Mouse (Mus musculus): ENCODE results near the gene Prom1. TPM values are rescaled to one million over a fixed set of nuclear protein-coding genes. Genes with fewer than 3 reads are reported as not detected.
A peak's percentile ranks its signal among the peaks of the same experiment; 100 is the strongest.

Prom1 gene
- polyA plus RNA-seq, 1 experiment from 2014 or later: 110 TPM

DNA sequence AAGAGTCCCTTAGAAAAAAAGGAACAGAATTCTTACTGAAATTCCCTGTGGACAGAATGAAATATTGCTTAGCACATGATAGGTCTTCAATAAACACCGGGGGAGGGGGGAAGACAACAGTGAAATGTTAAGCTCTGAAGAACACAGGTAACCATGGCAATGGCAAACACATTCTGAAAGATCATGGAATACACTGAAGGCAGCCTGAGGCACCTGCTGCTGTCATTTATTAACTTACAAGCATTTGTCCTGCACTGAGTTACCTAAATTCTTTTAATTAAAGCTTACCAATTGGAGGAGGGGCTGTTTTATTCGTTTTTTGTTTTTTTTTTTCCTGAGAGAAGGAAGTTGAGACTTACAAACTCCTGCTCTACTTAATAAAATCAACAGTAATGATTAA lies 7.3 kb upstream of the Prom1 start:
- H3K4me1 ChIP-seq (ENCODE audit: control insufficient read depth, insufficient read depth, low read length): no peaks in the 10 kb centered on the region
- no peak overlapping the region for H3K27ac ChIP-seq (ENCODE audit: low read depth, low read length)
- H3K9ac ChIP-seq (ENCODE audit: low read length): no peak overlapping the region
- WGBS: 70% methylated on average over 2 of the region's 2 CpGs
- no peak for DNase-seq (ENCODE audit: low spot score)
- H3K4me2 ChIP-seq (ENCODE audit: low read depth): no peak overlapping the region
- H3K4me3 ChIP-seq (ENCODE audit: low read depth, low read length): no peak overlapping the region
- no peaks in the 10 kb centered on the region for H3K36me3 ChIP-seq (ENCODE audit: control insufficient read depth, insufficient read depth, low read length)
- H3K27me3 ChIP-seq (ENCODE audit: control insufficient read depth, insufficient read depth, low read length): no peaks in the 10 kb centered on the region
- no peak for ATAC-seq (ENCODE audit: insufficient read depth, low FRiP score, low TSS enrichment)
- no peaks in the 10 kb centered on the region; the same call in 1 of the 2 replicates for H3K9me3 ChIP-seq (ENCODE audit: control insufficient read depth, low read length)

DNA sequence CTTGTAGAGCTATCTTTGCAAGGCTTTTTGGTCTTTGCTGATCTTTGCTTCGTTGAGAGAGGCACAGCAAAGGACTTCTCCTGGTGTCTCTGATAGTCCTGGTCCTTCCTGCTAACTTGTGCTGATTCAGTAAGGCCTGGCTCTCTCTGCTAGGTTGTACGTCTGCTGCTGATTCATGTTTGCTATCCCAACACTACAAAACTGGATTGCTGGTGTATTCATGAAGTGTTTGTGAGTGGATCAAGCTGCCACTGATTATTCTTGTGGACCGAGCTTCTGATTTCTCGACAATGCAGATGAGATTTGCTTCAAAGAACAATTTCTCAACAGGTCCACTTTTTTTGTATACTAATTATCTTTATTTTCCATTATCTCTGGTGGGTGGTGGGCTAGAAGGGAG lies 6.3 kb upstream of the Prom1 start:
- H3K27ac ChIP-seq (ENCODE audit: low read depth, low read length): no peak overlapping the region
- H3K4me3 ChIP-seq (ENCODE audit: low read depth, low read length): no peak overlapping the region

DNA sequence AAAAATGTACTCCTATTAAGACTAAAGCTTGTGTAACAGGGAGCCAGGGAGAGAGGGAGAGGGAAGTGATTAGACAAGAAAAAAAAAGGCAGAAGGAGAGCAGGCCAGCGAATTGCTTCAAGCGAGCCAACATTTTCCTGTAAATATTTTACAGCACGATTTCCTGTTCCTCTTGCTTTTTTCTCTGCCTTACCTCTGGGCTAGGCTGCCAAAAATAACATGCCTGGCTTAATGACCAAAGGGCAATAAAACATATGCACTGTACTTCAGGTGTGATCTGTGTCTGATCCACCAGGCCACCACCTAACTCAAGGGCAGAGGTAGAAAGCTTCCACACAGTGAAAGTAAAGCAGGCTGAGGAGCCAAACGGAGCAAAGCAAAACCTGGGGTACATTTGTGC lies 3.4 kb upstream of the Prom1 start:
- Histone ChIP-seq H3K4me2 (ENCODE audit: low read depth) (no peak overlapping the region), H3K9me3 (ENCODE audit: control insufficient read depth, low read length) (no peaks in the 10 kb centered on the region; the same call in 1 of the 2 replicates), H3K36me3 (ENCODE audit: control insufficient read depth, insufficient read depth, low read length) (no peaks in the 10 kb centered on the region), H3K9ac (ENCODE audit: low read length) (no peak overlapping the region), H3K27me3 (ENCODE audit: control insufficient read depth, insufficient read depth, low read length) (no peaks in the 10 kb centered on the region), H3K27ac (ENCODE audit: low read depth, low read length) (no peak overlapping the region), H3K4me3 (ENCODE audit: low read depth, low read length) (no peak overlapping the region), H3K4me1 (ENCODE audit: control insufficient read depth, insufficient read depth, low read length) (no peaks in the 10 kb centered on the region)
- 80% methylated on average over 4 of the region's 4 CpGs for WGBS
- no peak for ATAC-seq (ENCODE audit: insufficient read depth, low FRiP score, low TSS enrichment)
- no peak for DNase-seq (ENCODE audit: low spot score)

More for the DNA sequence above, 6.3 kb upstream of the Prom1 start:
- Histone ChIP-seq H3K9ac (ENCODE audit: low read length) (no peak overlapping the region), H3K4me1 (ENCODE audit: control insufficient read depth, insufficient read depth, low read length) (no peaks in the 10 kb centered on the region), H3K36me3 (ENCODE audit: control insufficient read depth, insufficient read depth, low read length) (no peaks in the 10 kb centered on the region), H3K27me3 (ENCODE audit: control insufficient read depth, insufficient read depth, low read length) (no peaks in the 10 kb centered on the region), H3K4me2 (ENCODE audit: low read depth) (no peak overlapping the region), H3K9me3 (ENCODE audit: control insufficient read depth, low read length) (no peaks in the 10 kb centered on the region; the same call in 1 of the 2 replicates)
- ATAC-seq (ENCODE audit: insufficient read depth, low FRiP score, low TSS enrichment): no peak
- DNase-seq (ENCODE audit: low spot score): no peak
- 87% methylated on average over 4 of the region's 4 CpGs for WGBS

DNA sequence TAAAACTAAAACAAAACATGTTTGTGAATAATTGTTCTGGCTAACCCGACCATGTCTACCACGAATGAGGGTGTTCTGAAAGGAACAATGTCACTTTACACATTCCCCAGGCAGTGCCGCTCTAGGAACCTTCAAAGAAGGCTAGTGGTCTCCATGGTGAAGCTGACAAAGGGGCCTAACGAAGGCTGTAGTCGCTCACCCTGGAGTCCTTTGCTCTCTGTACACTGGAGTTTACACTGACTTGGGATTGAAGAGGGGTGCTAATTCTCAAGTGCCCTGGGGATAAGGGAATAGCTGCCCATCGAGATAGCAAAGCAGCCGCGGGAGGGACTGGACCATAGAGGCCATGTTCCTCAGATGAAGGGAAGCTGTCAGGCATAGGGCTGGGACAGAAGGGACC lies 2.9 kb upstream of the Prom1 start:
- ATAC-seq (ENCODE audit: insufficient read depth, low FRiP score, low TSS enrichment): no peak
- no peak overlapping the region for H3K27ac ChIP-seq (ENCODE audit: low read depth, low read length)

DNA sequence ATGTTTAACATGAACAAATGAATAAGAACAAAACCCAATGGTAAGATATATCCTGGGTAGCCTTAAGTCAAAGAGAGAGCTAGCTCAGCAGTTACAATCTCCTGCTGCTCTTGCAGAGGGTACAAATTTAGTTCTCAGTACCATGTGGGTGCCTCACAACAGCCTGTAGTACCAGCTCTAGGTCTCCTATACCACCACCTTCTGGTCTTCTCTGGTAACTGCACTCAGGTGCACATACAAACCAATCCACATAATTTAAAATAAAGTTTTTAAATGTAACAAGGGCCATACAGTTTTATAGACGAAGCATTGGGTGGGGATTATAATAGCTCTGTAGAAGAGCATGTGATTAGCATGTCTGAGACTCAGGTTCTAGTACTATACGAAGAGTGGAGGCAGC lies 2.3 kb upstream of the Prom1 start:
- DNase-seq (ENCODE audit: low spot score) (no peak), ATAC-seq (ENCODE audit: insufficient read depth, low FRiP score, low TSS enrichment) (no peak)
- 84% methylated on average over 2 of the region's 2 CpGs for WGBS
- no peak overlapping the region for H3K27ac ChIP-seq (ENCODE audit: low read depth, low read length)
- no peak overlapping the region for H3K4me2 ChIP-seq (ENCODE audit: low read depth)
- peaks cover 2% of the 10 kb centered on the region; the same call in 1 of the 2 replicates for H3K4me1 ChIP-seq (ENCODE audit: control insufficient read depth, insufficient read depth, low read length)
- H3K9me3 ChIP-seq (ENCODE audit: control insufficient read depth, low read length): no peaks in the 10 kb centered on the region; the same call in 1 of the 2 replicates
- no peaks in the 10 kb centered on the region for H3K27me3 ChIP-seq (ENCODE audit: control insufficient read depth, insufficient read depth, low read length)
- H3K4me3 ChIP-seq (ENCODE audit: low read depth, low read length): no peak overlapping the region
- H3K36me3 ChIP-seq (ENCODE audit: control insufficient read depth, insufficient read depth, low read length): no peaks in the 10 kb centered on the region
- no peak overlapping the region for H3K9ac ChIP-seq (ENCODE audit: low read length)

More for the DNA sequence above, 2.9 kb upstream of the Prom1 start:
- Histone ChIP-seq H3K9ac (ENCODE audit: low read length) (no peak overlapping the region), H3K27me3 (ENCODE audit: control insufficient read depth, insufficient read depth, low read length) (no peaks in the 10 kb centered on the region), H3K36me3 (ENCODE audit: control insufficient read depth, insufficient read depth, low read length) (no peaks in the 10 kb centered on the region), H3K4me2 (ENCODE audit: low read depth) (no peak overlapping the region), H3K9me3 (ENCODE audit: control insufficient read depth, low read length) (no peaks in the 10 kb centered on the region; the same call in 1 of the 2 replicates), H3K4me3 (ENCODE audit: low read depth, low read length) (no peak overlapping the region), H3K4me1 (ENCODE audit: control insufficient read depth, insufficient read depth, low read length) (peaks cover 2% of the 10 kb centered on the region; the same call in 1 of the 2 replicates)
- 38% methylated on average over 8 of the region's 8 CpGs for WGBS
- DNase-seq (ENCODE audit: low spot score): peak; percentile 30

DNA sequence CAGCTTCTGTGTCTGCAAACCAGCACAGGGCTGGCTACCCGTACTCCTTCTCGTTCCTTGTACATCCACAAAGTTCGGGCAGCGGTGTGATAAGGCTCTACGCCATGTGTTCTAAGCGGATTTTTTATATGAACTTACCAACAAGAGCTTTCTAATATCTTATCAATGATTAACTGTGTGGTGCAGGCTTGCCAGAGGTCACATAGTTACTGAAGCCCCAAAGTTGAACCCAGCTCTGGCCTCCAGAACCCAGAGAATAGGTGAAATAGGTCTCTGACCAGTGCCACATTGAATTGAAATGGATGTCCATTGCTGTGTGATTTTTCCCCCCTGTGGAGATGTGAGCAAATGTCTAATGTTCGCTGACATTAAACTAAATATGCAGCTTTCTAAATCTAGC lies 1.3 kb upstream of the Prom1 start:
- DNase-seq (ENCODE audit: low spot score): no peak
- Histone ChIP-seq H3K9me3 (ENCODE audit: control insufficient read depth, low read length) (no peaks in the 10 kb centered on the region; the same call in 1 of the 2 replicates), H3K4me2 (ENCODE audit: low read depth) (no peak overlapping the region), H3K27me3 (ENCODE audit: control insufficient read depth, insufficient read depth, low read length) (no peaks in the 10 kb centered on the region), H3K9ac (ENCODE audit: low read length) (no peak overlapping the region), H3K36me3 (ENCODE audit: control insufficient read depth, insufficient read depth, low read length) (no peaks in the 10 kb centered on the region), H3K4me3 (ENCODE audit: low read depth, low read length) (no peak overlapping the region), H3K27ac (ENCODE audit: low read depth, low read length) (no peak overlapping the region), H3K4me1 (ENCODE audit: control insufficient read depth, insufficient read depth, low read length) (peaks cover 2% of the 10 kb centered on the region; the same call in 1 of the 2 replicates)
- no peak for ATAC-seq (ENCODE audit: insufficient read depth, low FRiP score, low TSS enrichment)
- WGBS: 95% methylated on average over 7 of the region's 7 CpGs

DNA sequence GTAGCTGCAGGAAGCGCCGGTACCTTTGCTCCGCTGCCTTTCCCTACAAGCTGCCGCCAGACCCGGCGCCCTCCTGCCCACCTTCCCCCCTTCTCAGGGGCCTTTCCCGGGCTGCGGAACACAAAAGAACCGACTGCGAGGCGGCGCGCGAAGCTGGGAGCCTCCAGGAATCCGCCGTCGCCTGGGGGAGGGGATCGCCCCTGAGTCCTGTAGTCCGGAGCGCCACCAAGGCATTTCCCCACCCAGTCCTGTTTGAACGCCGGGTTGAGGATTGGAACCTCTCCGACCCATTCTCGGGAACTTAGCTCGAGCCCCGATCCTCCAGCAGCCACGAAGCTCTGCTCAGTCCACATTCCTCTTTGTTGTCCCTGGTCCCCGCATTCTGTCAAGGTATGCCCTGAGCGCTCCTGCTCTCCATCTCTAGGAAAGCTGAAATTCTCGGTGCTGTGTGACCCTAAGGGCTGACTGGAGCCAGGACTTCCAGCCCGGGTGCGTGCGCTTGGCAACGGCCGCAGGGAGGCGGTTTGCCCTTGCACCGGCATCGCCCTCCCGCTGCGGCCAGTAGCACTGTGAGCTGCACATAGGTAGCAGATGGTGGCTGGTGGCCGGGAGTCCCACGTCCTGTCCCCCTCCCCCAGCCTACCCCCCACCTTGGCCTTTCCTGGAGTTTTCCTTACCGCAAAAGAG lies 1.1 kb downstream of the Prom1 start:
- peak overlapping the region; percentile 62 for H3K4me3 ChIP-seq (ENCODE audit: low read depth, low read length)
- no peaks in the 10 kb centered on the region for H3K9me3 ChIP-seq (ENCODE audit: control insufficient read depth, low read length)
- H3K4me1 ChIP-seq (ENCODE audit: control insufficient read depth, insufficient read depth, low read length): peaks cover 2% of the 10 kb centered on the region; the same call in 1 of the 2 replicates
- H3K27me3 ChIP-seq (ENCODE audit: control insufficient read depth, insufficient read depth, low read length): no peaks in the 10 kb centered on the region
- ATAC-seq (ENCODE audit: insufficient read depth, low FRiP score, low TSS enrichment): peak; percentile 81
- H3K27ac ChIP-seq (ENCODE audit: low read depth, low read length): peak overlapping the region; percentile 88
- no peaks in the 10 kb centered on the region for H3K36me3 ChIP-seq (ENCODE audit: control insufficient read depth, insufficient read depth, low read length)
- peak overlapping the region; percentile 72 for H3K4me2 ChIP-seq (ENCODE audit: low read depth)
- peak; percentile 85 for DNase-seq (ENCODE audit: low spot score)
- H3K9ac ChIP-seq (ENCODE audit: low read length): peak overlapping the region; percentile 93
- WGBS: 1% methylated on average over 42 of the region's 43 CpGs

DNA sequence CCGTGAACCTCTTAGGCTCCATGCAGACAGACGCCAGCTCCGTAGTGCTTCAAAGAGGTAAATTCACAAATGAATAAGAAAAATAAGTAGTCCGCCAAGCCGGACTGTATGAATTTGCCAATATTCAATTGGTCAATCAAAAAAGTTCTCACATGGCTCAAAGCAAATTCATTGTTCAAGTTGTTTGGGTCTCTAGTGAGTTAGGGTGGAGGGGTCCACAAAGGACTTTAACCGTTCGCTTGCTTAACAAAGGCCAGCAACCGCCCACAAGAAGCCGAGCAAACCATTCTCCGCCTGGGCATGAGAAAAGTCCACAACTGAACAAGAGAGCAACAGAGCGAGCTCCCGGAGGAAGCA lies 1.7 kb downstream of the Prom1 start:
- H3K9ac ChIP-seq (ENCODE audit: low read length): peak overlapping the region; percentile 93
- peak overlapping the region; percentile 62 for H3K4me3 ChIP-seq (ENCODE audit: low read depth, low read length)
- no peaks in the 10 kb centered on the region for H3K9me3 ChIP-seq (ENCODE audit: control insufficient read depth, low read length)
- H3K27me3 ChIP-seq (ENCODE audit: control insufficient read depth, insufficient read depth, low read length): no peaks in the 10 kb centered on the region
- no peaks in the 10 kb centered on the region for H3K36me3 ChIP-seq (ENCODE audit: control insufficient read depth, insufficient read depth, low read length)
- peak overlapping the region; percentile 88 for H3K27ac ChIP-seq (ENCODE audit: low read depth, low read length)
- ATAC-seq (ENCODE audit: insufficient read depth, low FRiP score, low TSS enrichment) (peak; percentile 17), DNase-seq (ENCODE audit: low spot score) (no peak)
- peak overlapping the region; percentile 72 for H3K4me2 ChIP-seq (ENCODE audit: low read depth)
- WGBS: 3% methylated on average over 12 of the region's 12 CpGs
- peaks cover 2% of the 10 kb centered on the region; the same call in 1 of the 2 replicates for H3K4me1 ChIP-seq (ENCODE audit: control insufficient read depth, insufficient read depth, low read length)

DNA sequence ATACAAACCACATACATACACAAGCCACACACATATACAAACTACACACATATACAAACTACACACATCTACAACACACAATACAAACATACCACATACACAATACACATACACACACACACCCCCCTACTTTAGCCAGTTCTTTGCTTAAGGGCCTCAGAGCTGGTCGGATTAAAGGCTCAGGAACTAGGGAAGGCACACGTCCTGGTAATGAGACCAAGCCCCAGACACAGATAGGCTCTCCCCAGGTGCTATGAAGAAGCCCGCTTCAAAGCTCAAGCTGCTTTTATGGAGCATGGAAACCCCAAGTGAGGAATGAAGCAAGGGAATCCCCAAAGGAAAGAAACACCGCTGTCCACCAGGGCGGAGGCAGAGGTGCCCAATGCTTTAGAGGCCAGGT lies 4.8 kb downstream of the Prom1 start:
- no peak overlapping the region for H3K4me3 ChIP-seq (ENCODE audit: low read depth, low read length)
- ATAC-seq (ENCODE audit: insufficient read depth, low FRiP score, low TSS enrichment): no peak
- WGBS: 82% methylated on average over 5 of the region's 5 CpGs

More for the DNA sequence above, 4.8 kb downstream of the Prom1 start:
- peaks cover 8% of the 10 kb centered on the region for H3K36me3 ChIP-seq (ENCODE audit: control insufficient read depth, insufficient read depth, low read length)
- H3K27ac ChIP-seq (ENCODE audit: low read depth, low read length): no peak overlapping the region
- peaks cover 2% of the 10 kb centered on the region; the same call in 1 of the 2 replicates for H3K4me1 ChIP-seq (ENCODE audit: control insufficient read depth, insufficient read depth, low read length)
- no peak overlapping the region for H3K4me2 ChIP-seq (ENCODE audit: low read depth)
- DNase-seq (ENCODE audit: low spot score): no peak
- no peaks in the 10 kb centered on the region for H3K27me3 ChIP-seq (ENCODE audit: control insufficient read depth, insufficient read depth, low read length)
- H3K9ac ChIP-seq (ENCODE audit: low read length): no peak overlapping the region
- no peaks in the 10 kb centered on the region for H3K9me3 ChIP-seq (ENCODE audit: control insufficient read depth, low read length)

Data from neural tube, embryonic 11.5 days (tissue).